Mouse (Mus musculus): ENCODE measurements at regions not wholly inside any gene's neighbourhood (a gene's known extent, or its start where the extent isn't known, plus 50 kb on each side); places are given as distances from the start of the nearest gene placed in this dataset.

GRCm38 (mm10) chr12:12778563-12779256 lies 163.0 kb downstream of the Mycn start:
- no peak overlapping the region for H3K9ac ChIP-seq (replicated peaks)
- H3K9me3 ChIP-seq (ENCODE audit: low read length): no peaks in the 10 kb centered on the region; the same call in 1 of the 2 replicates
- no peak overlapping the region for H3K27ac ChIP-seq (ENCODE audit: low read depth)
- H3K36me3 ChIP-seq (replicated peaks; ENCODE audit: insufficient read depth, low read length): no peaks in the 10 kb centered on the region
- H3K4me3 ChIP-seq (ENCODE audit: low read depth, low read length): no peak overlapping the region
- 23% methylated on average over 4 of the region's 4 CpGs for WGBS (ENCODE audit: insufficient replicate concordance)
- DNase-seq (no peak), ATAC-seq (no peak)
- no peak overlapping the region for H3K4me2 ChIP-seq (ENCODE audit: low read depth, low read length)
- no peaks in the 10 kb centered on the region for H3K4me1 ChIP-seq (ENCODE audit: insufficient read depth)
- H3K27me3 ChIP-seq (ENCODE audit: insufficient read depth, low read length): no peaks in the 10 kb centered on the region
- no peak for TF ChIP-seq CTCF (IDR thresholded peaks at IDR 0.05; ENCODE audit: low read depth)
- TF ChIP-seq EP300 (IDR thresholded peaks at IDR 0.05; ENCODE audit: low read depth): no peak

DNA sequence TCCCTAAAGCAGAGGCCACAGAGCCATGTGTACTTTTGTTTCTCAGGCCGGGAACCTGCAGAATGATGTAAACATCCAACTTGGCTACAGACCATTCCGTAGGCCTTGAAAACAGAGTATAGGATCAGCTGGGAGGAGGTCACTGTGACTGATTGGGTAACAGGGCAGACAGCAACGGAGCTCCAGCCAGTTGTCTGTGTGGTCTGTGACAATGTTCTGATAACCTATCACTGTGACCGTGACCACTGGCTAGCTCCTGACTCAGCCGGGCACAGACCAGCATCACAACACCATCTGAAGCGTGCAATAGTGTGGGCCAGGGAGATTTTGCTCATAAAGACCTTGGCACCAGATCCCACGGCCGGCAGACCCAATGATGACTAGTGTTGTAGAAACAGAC lies 164.3 kb downstream of the Mycn start:
- peak; percentile 33 for DNase-seq
- 43% methylated on average over 8 of the region's 8 CpGs for WGBS (ENCODE audit: insufficient replicate concordance)

GRCm38 (mm10) chr12:12776783-12777182 lies 164.9 kb downstream of the Mycn start:
- Histone ChIP-seq H3K27me3 (ENCODE audit: insufficient read depth, low read length) (no peaks in the 10 kb centered on the region), H3K4me2 (ENCODE audit: low read depth, low read length) (no peak overlapping the region), H3K9ac (replicated peaks) (no peak overlapping the region), H3K9me3 (ENCODE audit: low read length) (no peaks in the 10 kb centered on the region; the same call in 1 of the 2 replicates), H3K36me3 (replicated peaks; ENCODE audit: insufficient read depth, low read length) (no peaks in the 10 kb centered on the region), H3K4me1 (ENCODE audit: insufficient read depth) (no peaks in the 10 kb centered on the region), H3K27ac (ENCODE audit: low read depth) (no peak overlapping the region), H3K4me3 (ENCODE audit: low read depth, low read length) (no peak overlapping the region)
- no peak for TF ChIP-seq CTCF (IDR thresholded peaks at IDR 0.05; ENCODE audit: low read depth)
- no peak for TF ChIP-seq EP300 (IDR thresholded peaks at IDR 0.05; ENCODE audit: low read depth)
- DNase-seq: no peak
- 71% methylated on average over 6 of the region's 6 CpGs for WGBS (ENCODE audit: insufficient replicate concordance)
- ATAC-seq: no peak

More for the DNA sequence above, 164.3 kb downstream of the Mycn start:
- TF ChIP-seq EP300 (IDR thresholded peaks at IDR 0.05; ENCODE audit: low read depth): no peak
- no peak for TF ChIP-seq CTCF (IDR thresholded peaks at IDR 0.05; ENCODE audit: low read depth)
- no peak overlapping the region for H3K27ac ChIP-seq (ENCODE audit: low read depth)
- H3K27me3 ChIP-seq (ENCODE audit: insufficient read depth, low read length): no peaks in the 10 kb centered on the region
- no peaks in the 10 kb centered on the region for H3K36me3 ChIP-seq (replicated peaks; ENCODE audit: insufficient read depth, low read length)
- no peaks in the 10 kb centered on the region; the same call in 1 of the 2 replicates for H3K9me3 ChIP-seq (ENCODE audit: low read length)
- no peaks in the 10 kb centered on the region for H3K4me1 ChIP-seq (ENCODE audit: insufficient read depth)
- peak; percentile 99 for ATAC-seq
- no peak overlapping the region for H3K9ac ChIP-seq (replicated peaks)
- H3K4me2 ChIP-seq (ENCODE audit: low read depth, low read length): no peak overlapping the region
- H3K4me3 ChIP-seq (ENCODE audit: low read depth, low read length): no peak overlapping the region

DNA sequence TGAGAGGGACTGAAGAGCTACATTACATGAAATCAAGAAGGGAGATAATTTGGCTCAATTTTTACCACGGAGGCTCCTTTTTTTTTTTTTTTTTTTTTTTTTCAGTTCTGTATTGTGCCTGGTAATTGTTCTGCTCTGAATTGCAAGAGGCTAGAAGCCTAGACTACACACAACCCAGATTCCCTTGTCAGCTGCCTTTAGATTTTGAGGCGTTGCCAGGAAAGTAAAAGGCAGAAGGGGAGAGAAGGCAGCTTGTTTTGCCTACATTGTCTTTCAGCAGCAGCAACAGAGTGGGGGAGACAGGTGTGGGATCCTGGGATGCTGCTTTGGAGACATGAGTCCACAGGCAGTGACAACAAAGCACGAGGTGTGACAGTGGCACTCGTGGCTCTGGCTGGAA lies 170.7 kb downstream of the Mycn start:
- ATAC-seq (no peak), DNase-seq (no peak)
- H3K4me2 ChIP-seq (ENCODE audit: low read depth, low read length): no peak overlapping the region
- 69% methylated on average over 4 of the region's 4 CpGs for WGBS (ENCODE audit: insufficient replicate concordance)
- no peaks in the 10 kb centered on the region for H3K36me3 ChIP-seq (replicated peaks; ENCODE audit: insufficient read depth, low read length)
- no peaks in the 10 kb centered on the region for H3K27me3 ChIP-seq (ENCODE audit: insufficient read depth, low read length)
- no peak overlapping the region for H3K9ac ChIP-seq (replicated peaks)
- H3K4me1 ChIP-seq (ENCODE audit: insufficient read depth): no peaks in the 10 kb centered on the region
- TF ChIP-seq CTCF (IDR thresholded peaks at IDR 0.05; ENCODE audit: low read depth): no peak
- TF ChIP-seq EP300 (IDR thresholded peaks at IDR 0.05; ENCODE audit: low read depth): no peak
- H3K4me3 ChIP-seq (ENCODE audit: low read depth, low read length): no peak overlapping the region
- H3K27ac ChIP-seq (ENCODE audit: low read depth): no peak overlapping the region
- no peaks in the 10 kb centered on the region for H3K9me3 ChIP-seq (ENCODE audit: low read length)

DNA sequence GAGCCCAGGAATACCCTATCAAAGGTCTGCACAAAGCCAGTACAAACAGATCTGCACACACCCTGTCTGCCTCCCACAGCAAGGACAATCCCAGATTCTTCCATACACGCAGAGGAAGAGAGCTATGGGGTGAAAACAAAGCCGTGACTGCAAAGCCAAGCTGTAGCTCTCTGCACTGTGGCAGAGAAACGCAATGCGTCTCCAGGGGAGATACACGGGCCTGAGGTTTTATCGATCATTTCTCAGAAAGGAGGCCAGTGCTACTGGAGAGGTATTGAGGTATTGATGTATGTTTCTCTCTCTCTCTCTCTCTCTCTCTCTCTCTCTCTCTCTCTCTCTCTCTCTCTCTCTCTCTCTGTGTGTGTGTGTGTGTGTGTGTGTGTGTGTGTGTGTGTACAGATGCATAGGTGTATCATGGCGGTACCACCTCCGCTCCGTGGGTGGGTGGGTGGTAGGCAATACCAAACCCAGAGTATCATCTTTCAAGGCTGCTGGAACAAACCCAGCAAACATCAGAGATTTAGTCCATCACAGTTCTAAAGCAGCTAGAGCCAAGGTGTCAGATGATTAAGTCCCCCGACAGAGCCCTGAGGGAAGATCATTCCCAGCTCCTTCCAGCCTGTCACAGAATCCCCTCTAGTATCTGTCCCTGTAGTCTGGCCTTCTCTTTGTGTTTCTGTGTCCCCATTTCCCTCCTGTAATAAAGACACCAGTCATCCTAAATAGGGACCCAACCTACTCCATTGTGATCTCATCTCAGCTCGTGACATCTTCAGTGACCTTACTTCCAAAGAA lies 175.0 kb downstream of the Mycn start:
- 75% methylated on average over 11 of the region's 11 CpGs for WGBS (ENCODE audit: insufficient replicate concordance)

DNA sequence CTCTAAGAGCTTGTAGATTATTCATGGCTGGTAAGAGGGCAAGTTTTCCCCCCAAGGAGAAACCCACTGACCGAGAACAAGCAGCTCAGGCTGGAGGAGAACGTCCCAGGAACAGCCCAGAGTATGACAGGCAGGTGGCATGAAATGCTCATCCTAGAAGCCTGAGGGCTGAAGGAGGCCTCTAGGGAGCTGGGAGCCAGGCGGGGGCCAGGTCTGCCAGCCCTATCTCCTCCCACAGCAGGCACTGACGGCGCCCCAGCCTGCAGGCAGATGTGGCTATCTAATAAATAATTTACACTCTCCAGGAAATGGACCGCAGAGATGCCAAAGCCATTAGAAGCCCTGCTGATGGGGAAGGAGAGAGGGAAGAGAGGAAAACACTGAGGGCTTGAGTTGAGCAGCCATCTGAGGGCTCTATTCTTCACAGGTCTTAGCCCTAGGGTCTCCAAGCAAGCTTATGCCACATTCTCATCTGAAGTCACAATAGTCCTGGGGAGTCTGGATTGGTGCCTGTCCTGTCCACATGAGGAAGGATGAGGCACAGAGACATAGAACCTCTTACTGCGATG lies 176.1 kb downstream of the Mycn start:
- WGBS (ENCODE audit: insufficient replicate concordance): 62% methylated on average over 7 of the region's 7 CpGs
- H3K9me3 ChIP-seq (ENCODE audit: low read length): no peaks in the 10 kb centered on the region
- H3K4me1 ChIP-seq (ENCODE audit: insufficient read depth): no peaks in the 10 kb centered on the region
- TF ChIP-seq EP300 (IDR thresholded peaks at IDR 0.05; ENCODE audit: low read depth): no peak
- ATAC-seq (no peak), DNase-seq (no peak)
- no peak overlapping the region for H3K9ac ChIP-seq (replicated peaks)
- no peak overlapping the region for H3K4me3 ChIP-seq (ENCODE audit: low read depth, low read length)
- no peak overlapping the region for H3K4me2 ChIP-seq (ENCODE audit: low read depth, low read length)
- no peaks in the 10 kb centered on the region for H3K36me3 ChIP-seq (replicated peaks; ENCODE audit: insufficient read depth, low read length)
- H3K27me3 ChIP-seq (ENCODE audit: insufficient read depth, low read length): no peaks in the 10 kb centered on the region
- H3K27ac ChIP-seq (ENCODE audit: low read depth): no peak overlapping the region

More for the DNA sequence above, 175.0 kb downstream of the Mycn start:
- no peak overlapping the region for H3K4me2 ChIP-seq (ENCODE audit: low read depth, low read length)
- no peaks in the 10 kb centered on the region for H3K27me3 ChIP-seq (ENCODE audit: insufficient read depth, low read length)
- TF ChIP-seq EP300 (IDR thresholded peaks at IDR 0.05; ENCODE audit: low read depth): no peak
- H3K27ac ChIP-seq (ENCODE audit: low read depth): no peak overlapping the region
- H3K4me1 ChIP-seq (ENCODE audit: insufficient read depth): no peaks in the 10 kb centered on the region
- DNase-seq (no peak), ATAC-seq (no peak)
- H3K9ac ChIP-seq (replicated peaks): no peak overlapping the region
- H3K4me3 ChIP-seq (ENCODE audit: low read depth, low read length): no peak overlapping the region
- H3K9me3 ChIP-seq (ENCODE audit: low read length): no peaks in the 10 kb centered on the region
- no peaks in the 10 kb centered on the region for H3K36me3 ChIP-seq (replicated peaks; ENCODE audit: insufficient read depth, low read length)

All from liver, postnatal 0 days (tissue).